Mouse (Mus musculus): ENCODE measurements around the gene Klk6. TPM values are rescaled to one million over a fixed set of nuclear protein-coding genes. Genes with fewer than 3 reads are reported as not detected.

The Klk6 gene
- polyA plus RNA-seq, 1 experiment from 2014 or later: not detected

DNA sequence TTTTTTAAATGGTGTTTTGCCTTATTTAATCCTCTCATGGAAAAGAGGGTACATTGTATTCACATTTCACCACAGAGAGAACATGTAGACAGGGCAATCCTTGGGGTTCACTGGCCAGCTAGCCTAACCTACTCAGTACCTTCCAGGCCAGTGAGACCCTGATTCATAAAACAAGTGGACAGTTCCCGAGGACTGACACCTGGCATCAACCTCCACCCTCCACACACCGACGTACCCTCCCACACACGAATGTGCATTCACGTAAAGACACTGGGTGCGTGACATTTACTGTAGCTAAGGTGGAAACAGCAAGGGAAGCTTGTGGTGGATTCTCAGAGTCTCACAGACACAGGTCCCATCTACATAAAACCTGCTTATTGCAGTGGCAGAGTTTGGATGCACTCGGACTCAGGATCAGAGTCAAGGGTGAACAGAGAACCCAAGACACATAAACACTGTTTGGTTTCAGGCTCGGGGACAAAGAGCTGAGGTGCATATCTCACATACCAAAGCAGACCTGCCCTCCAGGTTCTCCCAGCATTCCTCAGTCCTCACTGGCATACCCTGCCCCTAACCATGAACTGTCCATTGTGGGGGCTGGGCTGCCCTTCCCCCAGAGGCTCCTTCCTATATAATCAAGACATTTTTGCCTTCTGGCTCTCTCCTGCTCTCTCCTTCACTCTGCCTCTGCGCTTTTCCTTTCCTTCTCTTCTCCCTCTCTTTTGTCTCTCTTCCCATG lies 30.5 kb downstream of the Klk6 start:
- no peak overlapping the region for H3K27ac ChIP-seq (ENCODE audit: low read length)
- H3K4me3 ChIP-seq (replicated peaks; ENCODE audit: low read length): no peak overlapping the region
- H3K27me3 ChIP-seq (replicated peaks; ENCODE audit: control insufficient read depth, insufficient read depth, low read length): no peaks in the 10 kb centered on the region
- no peaks in the 10 kb centered on the region for H3K36me3 ChIP-seq (ENCODE audit: control insufficient read depth, insufficient read depth)
- ATAC-seq: no peak
- H3K9ac ChIP-seq (replicated peaks; ENCODE audit: low read depth, low read length): no peak overlapping the region
- H3K9me3 ChIP-seq (ENCODE audit: control insufficient read depth, low read length): no peaks in the 10 kb centered on the region
- no peak overlapping the region for H3K4me2 ChIP-seq (ENCODE audit: low read length)
- WGBS: 82% methylated on average over 9 of the region's 9 CpGs
- no peaks in the 10 kb centered on the region for H3K4me1 ChIP-seq (replicated peaks; ENCODE audit: control insufficient read depth, insufficient read depth, low read length)

- no peaks in the 10 kb centered on the region for H3K27me3 ChIP-seq (replicated peaks; ENCODE audit: control insufficient read depth, insufficient read depth, low read length)
- H3K36me3 ChIP-seq (ENCODE audit: control insufficient read depth, insufficient read depth): no peaks in the 10 kb centered on the region
- WGBS: 81% methylated on average over 3 of the region's 3 CpGs
Measured at GRCm38 (mm10) chr7:43855709-43856108, 31.4 kb downstream of the Klk6 start.

GRCm38 (mm10) chr7:43856307-43856706 lies 32.0 kb downstream of the Klk6 start:
- Histone ChIP-seq H3K9me3 (ENCODE audit: control insufficient read depth, low read length) (no peaks in the 10 kb centered on the region), H3K4me2 (ENCODE audit: low read length) (no peak overlapping the region), H3K27ac (ENCODE audit: low read length) (no peak overlapping the region), H3K27me3 (replicated peaks; ENCODE audit: control insufficient read depth, insufficient read depth, low read length) (no peaks in the 10 kb centered on the region), H3K4me3 (replicated peaks; ENCODE audit: low read length) (no peak overlapping the region), H3K9ac (replicated peaks; ENCODE audit: low read depth, low read length) (no peak overlapping the region), H3K4me1 (replicated peaks; ENCODE audit: control insufficient read depth, insufficient read depth, low read length) (no peaks in the 10 kb centered on the region), H3K36me3 (ENCODE audit: control insufficient read depth, insufficient read depth) (no peaks in the 10 kb centered on the region)
- no peak for ATAC-seq
- 85% methylated on average over 7 of the region's 7 CpGs for WGBS

More at GRCm38 (mm10) chr7:43855709-43856108, 31.4 kb downstream of the Klk6 start:
- no peak overlapping the region for H3K4me2 ChIP-seq (ENCODE audit: low read length)
- no peak overlapping the region for H3K27ac ChIP-seq (ENCODE audit: low read length)
- H3K9ac ChIP-seq (replicated peaks; ENCODE audit: low read depth, low read length): no peak overlapping the region
- H3K4me1 ChIP-seq (replicated peaks; ENCODE audit: control insufficient read depth, insufficient read depth, low read length): no peaks in the 10 kb centered on the region
- H3K9me3 ChIP-seq (ENCODE audit: control insufficient read depth, low read length): no peaks in the 10 kb centered on the region
- ATAC-seq: no peak
- no peak overlapping the region for H3K4me3 ChIP-seq (replicated peaks; ENCODE audit: low read length)

- ATAC-seq: no peak
- no peak overlapping the region for H3K27ac ChIP-seq (ENCODE audit: low read length)
- no peaks in the 10 kb centered on the region for H3K36me3 ChIP-seq (ENCODE audit: control insufficient read depth, insufficient read depth)
- no peaks in the 10 kb centered on the region for H3K27me3 ChIP-seq (replicated peaks; ENCODE audit: control insufficient read depth, insufficient read depth, low read length)
- H3K4me2 ChIP-seq (ENCODE audit: low read length): no peak overlapping the region
- WGBS: 91% methylated on average over 12 of the region's 12 CpGs
- H3K4me3 ChIP-seq (replicated peaks; ENCODE audit: low read length): no peak overlapping the region
- no peak overlapping the region for H3K9ac ChIP-seq (replicated peaks; ENCODE audit: low read depth, low read length)
- H3K4me1 ChIP-seq (replicated peaks; ENCODE audit: control insufficient read depth, insufficient read depth, low read length): no peaks in the 10 kb centered on the region
- H3K9me3 ChIP-seq (ENCODE audit: control insufficient read depth, low read length): no peaks in the 10 kb centered on the region
Measured at GRCm38 (mm10) chr7:43857501-43857900, 33.2 kb downstream of the Klk6 start.

DNA sequence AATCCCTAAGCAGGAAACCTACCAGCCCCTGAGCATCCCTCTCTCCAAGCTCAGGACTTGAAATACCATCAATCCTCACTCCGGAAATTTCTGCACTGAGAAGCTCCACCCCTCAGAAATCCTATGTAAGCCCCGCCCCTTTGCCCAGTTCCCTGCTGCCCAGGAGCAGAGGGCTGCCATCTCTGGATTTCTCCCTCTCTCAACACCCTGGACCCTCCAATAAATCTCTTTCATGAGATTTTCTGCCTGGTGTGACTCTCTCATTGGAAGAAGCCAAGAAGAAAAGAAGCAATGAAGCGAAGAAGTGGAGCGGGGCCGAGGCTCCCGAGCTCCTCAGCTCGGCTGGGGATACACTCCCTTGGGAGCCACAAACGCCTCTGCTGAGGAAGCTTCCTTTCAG lies 36.1 kb downstream of the Klk6 start:
- no peak overlapping the region for H3K4me2 ChIP-seq (ENCODE audit: low read length)
- ATAC-seq: no peak
- no peak overlapping the region for H3K27ac ChIP-seq (ENCODE audit: low read length)
- no peak overlapping the region for H3K9ac ChIP-seq (replicated peaks; ENCODE audit: low read depth, low read length)
- no peak overlapping the region for H3K4me3 ChIP-seq (replicated peaks; ENCODE audit: low read length)
- H3K27me3 ChIP-seq (replicated peaks; ENCODE audit: control insufficient read depth, insufficient read depth, low read length): no peaks in the 10 kb centered on the region
- no peaks in the 10 kb centered on the region for H3K36me3 ChIP-seq (ENCODE audit: control insufficient read depth, insufficient read depth)
- no peaks in the 10 kb centered on the region for H3K9me3 ChIP-seq (ENCODE audit: control insufficient read depth, low read length)
- no peaks in the 10 kb centered on the region for H3K4me1 ChIP-seq (replicated peaks; ENCODE audit: control insufficient read depth, insufficient read depth, low read length)
- 23% methylated on average over 8 of the region's 8 CpGs for WGBS

DNA sequence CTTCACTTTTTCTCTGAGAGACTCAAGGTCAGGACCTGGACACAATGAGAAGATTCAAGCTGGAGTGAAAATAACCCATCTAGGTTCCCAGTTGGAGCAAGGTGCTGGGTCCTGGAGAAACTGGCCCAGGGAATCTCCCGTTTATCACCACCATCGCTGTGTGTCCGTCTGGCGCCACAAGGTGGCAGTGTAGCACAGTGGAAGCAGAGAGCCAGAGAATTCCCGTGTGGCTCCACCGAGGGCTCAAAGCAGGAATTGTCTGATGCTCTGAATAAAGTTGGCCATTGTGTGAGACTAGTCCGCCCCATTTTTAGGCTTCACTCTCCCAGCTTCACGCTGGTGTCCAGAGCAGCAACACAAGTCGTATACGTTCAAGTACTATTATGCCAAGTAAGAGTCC lies 48.9 kb downstream of the Klk6 start:
- ATAC-seq: peak; percentile 55; the same call in 1 of the 2 replicates
- 4% methylated on average over 10 of the region's 10 CpGs for WGBS
- Histone ChIP-seq H3K9me3 (ENCODE audit: control insufficient read depth, low read length) (no peaks in the 10 kb centered on the region), H3K9ac (replicated peaks; ENCODE audit: low read depth, low read length) (no peak overlapping the region), H3K27ac (ENCODE audit: low read length) (no peak overlapping the region), H3K27me3 (replicated peaks; ENCODE audit: control insufficient read depth, insufficient read depth, low read length) (no peaks in the 10 kb centered on the region), H3K4me3 (replicated peaks; ENCODE audit: low read length) (no peak overlapping the region), H3K36me3 (ENCODE audit: control insufficient read depth, insufficient read depth) (no peaks in the 10 kb centered on the region), H3K4me1 (replicated peaks; ENCODE audit: control insufficient read depth, insufficient read depth, low read length) (no peaks in the 10 kb centered on the region), H3K4me2 (ENCODE audit: low read length) (no peak overlapping the region)

DNA sequence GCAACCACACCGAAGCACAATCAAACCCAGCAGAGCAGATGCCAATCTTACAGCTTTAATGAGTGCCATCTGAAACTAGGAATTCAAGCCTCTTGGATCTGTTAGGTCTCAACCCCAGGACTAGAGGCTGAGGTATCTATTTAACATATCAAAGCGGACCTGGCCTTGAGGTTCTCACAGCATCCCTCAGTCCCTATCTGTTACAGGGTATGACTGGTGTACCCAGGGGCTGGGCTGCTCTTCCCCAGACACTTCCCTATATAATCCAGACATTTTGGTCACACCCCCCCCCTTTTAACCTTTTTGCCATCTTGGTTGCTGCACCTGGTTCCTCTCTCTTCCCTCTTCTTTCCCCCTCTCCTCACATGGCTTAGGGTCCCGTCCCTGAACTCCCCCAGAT lies 49.4 kb downstream of the Klk6 start:
- ATAC-seq: no peak
- no peaks in the 10 kb centered on the region for H3K9me3 ChIP-seq (ENCODE audit: control insufficient read depth, low read length)
- H3K9ac ChIP-seq (replicated peaks; ENCODE audit: low read depth, low read length): no peak overlapping the region
- H3K4me3 ChIP-seq (replicated peaks; ENCODE audit: low read length): no peak overlapping the region
- no peaks in the 10 kb centered on the region for H3K27me3 ChIP-seq (replicated peaks; ENCODE audit: control insufficient read depth, insufficient read depth, low read length)
- no peak overlapping the region for H3K4me2 ChIP-seq (ENCODE audit: low read length)
- H3K36me3 ChIP-seq (ENCODE audit: control insufficient read depth, insufficient read depth): no peaks in the 10 kb centered on the region
- 73% methylated on average over 3 of the region's 3 CpGs for WGBS
- H3K27ac ChIP-seq (ENCODE audit: low read length): no peak overlapping the region
- H3K4me1 ChIP-seq (replicated peaks; ENCODE audit: control insufficient read depth, insufficient read depth, low read length): no peaks in the 10 kb centered on the region

GRCm38 (mm10) chr7:43874868-43875375 lies 50.6 kb downstream of the Klk6 start:
- ATAC-seq: no peak
- WGBS: 79% methylated on average over 6 of the region's 6 CpGs
- no peak overlapping the region for H3K9ac ChIP-seq (replicated peaks; ENCODE audit: low read depth, low read length)
- H3K9me3 ChIP-seq (ENCODE audit: control insufficient read depth, low read length): no peaks in the 10 kb centered on the region
- H3K36me3 ChIP-seq (ENCODE audit: control insufficient read depth, insufficient read depth): no peaks in the 10 kb centered on the region
- H3K4me1 ChIP-seq (replicated peaks; ENCODE audit: control insufficient read depth, insufficient read depth, low read length): no peaks in the 10 kb centered on the region
- no peak overlapping the region for H3K4me2 ChIP-seq (ENCODE audit: low read length)
- no peak overlapping the region for H3K4me3 ChIP-seq (replicated peaks; ENCODE audit: low read length)
- H3K27me3 ChIP-seq (replicated peaks; ENCODE audit: control insufficient read depth, insufficient read depth, low read length): no peaks in the 10 kb centered on the region
- no peak overlapping the region for H3K27ac ChIP-seq (ENCODE audit: low read length)

- no peaks in the 10 kb centered on the region for H3K4me1 ChIP-seq (replicated peaks; ENCODE audit: control insufficient read depth, insufficient read depth, low read length)
- no peak for ATAC-seq
- H3K9ac ChIP-seq (replicated peaks; ENCODE audit: low read depth, low read length): no peak overlapping the region
- no peaks in the 10 kb centered on the region for H3K36me3 ChIP-seq (ENCODE audit: control insufficient read depth, insufficient read depth)
- H3K27me3 ChIP-seq (replicated peaks; ENCODE audit: control insufficient read depth, insufficient read depth, low read length): no peaks in the 10 kb centered on the region
- H3K4me2 ChIP-seq (ENCODE audit: low read length): no peak overlapping the region
- no peaks in the 10 kb centered on the region for H3K9me3 ChIP-seq (ENCODE audit: control insufficient read depth, low read length)
- H3K4me3 ChIP-seq (replicated peaks; ENCODE audit: low read length): no peak overlapping the region
- no peak overlapping the region for H3K27ac ChIP-seq (ENCODE audit: low read length)
- WGBS: 88% methylated on average over 4 of the region's 4 CpGs
Measured at GRCm38 (mm10) chr7:43876444-43876843, 52.1 kb downstream of the Klk6 start.
